Mouse (Mus musculus) forebrain, embryonic 14.5 days (tissue): ENCODE results near the gene Asb2. TPM values are rescaled to one million over a fixed set of nuclear protein-coding genes. Genes with fewer than 3 reads are reported as not detected.

ENCODE experiments used
- ATAC-seq: fragments of 200-750 bp; cut with Nextera tagmentation; 2 replicates; pipeline ENCODE4 v1.8.0; 2017; ENCODE audit warnings: mild to moderate bottlenecking, moderate library complexity
- DNase-seq: peaks from one replicate; pipeline ENCODE4 v3.0.0-alpha.2; 2015; ENCODE audit warnings: low spot score
- H3K27ac ChIP-seq: fragments of 300-500 bp; sonication (generic); 2 replicates; pipeline ENCODE4 v1.5.1; 2014; ENCODE audit warnings: low read depth, mild to moderate bottlenecking, control low read depth, low read length, moderate library complexity
- H3K27me3 ChIP-seq: fragments of 300-500 bp; sonication (generic); replicated peaks from 2 replicates; pipeline ENCODE4 v1.6.1; 2014; ENCODE audit warnings: low read length, control low read depth, mixed read lengths; ENCODE audit not compliant: control insufficient read depth, insufficient read depth
- H3K36me3 ChIP-seq: fragments of 300-500 bp; sonication (generic); 2 replicates; pipeline ENCODE4 v1.6.1; 2014; ENCODE audit warnings: low read length, control low read depth; ENCODE audit not compliant: control insufficient read depth, insufficient read depth
- H3K4me1 ChIP-seq: fragments of 300-500 bp; sonication (generic); 2 replicates; pipeline ENCODE4 v1.6.1; 2014; ENCODE audit warnings: antibody characterized with exemption, low read length, control low read depth; ENCODE audit not compliant: control insufficient read depth, insufficient read depth
- H3K4me2 ChIP-seq: fragments of 300-500 bp; sonication (generic); 2 replicates; pipeline ENCODE4 v1.6.1; 2014; ENCODE audit warnings: mild to moderate bottlenecking, control low read depth, low read length
- H3K4me3 ChIP-seq: fragments of 300-500 bp; sonication (generic); 2 replicates; pipeline ENCODE4 v1.5.1; 2014; ENCODE audit warnings: low read depth, low read length, control low read depth
- H3K9ac ChIP-seq: fragments of 300-500 bp; sonication (generic); 2 replicates; pipeline ENCODE4 v1.6.1; 2014; ENCODE audit warnings: mild to moderate bottlenecking, low read length, control low read depth, moderate library complexity
- H3K9me3 ChIP-seq: fragments of 300-500 bp; sonication (generic); replicated peaks from 2 replicates; pipeline ENCODE4 v1.6.1; 2016; ENCODE audit warnings: low read length, control low read depth, mixed read lengths; ENCODE audit not compliant: control insufficient read depth
- WGBS: fragments of 180-500 bp; shearing (Covaris S2); extraction: QIAGEN DNeasy Blood & Tissue Kit; methylation state at CpG from one replicate; pipeline ENCODE4 v1.1.7; 2014; 5-methylcytosine and 5-hydroxymethylcytosine counted together
- polyA plus RNA-seq: library from polyadenylated mRNA; unstranded; fragments of >200 nt; fragmentation: Nextera tagmentation; extraction: Ambion mirVana; gene quantifications from 2 replicates; pipeline ENCODE4 v1.2.1, GENCODE M21; 2014

Asb2 gene
- polyA plus RNA-seq, 1 experiment from 2014 or later = 0.69 TPM

GRCm38 (mm10) chr12:103315831-103316545 is 39.8 kb downstream of the Asb2 start:
- Histone ChIP-seq H3K36me3 (no peaks in the 10 kb centered on the region), H3K27me3 (no peaks in the 10 kb centered on the region), H3K27ac (0 out of 2 replicates have a peak overlapping the region, but pooled peaks have one; percentile 33), H3K4me1 (peaks cover 30% of the 10 kb centered on the region), H3K9me3 (no peaks in the 10 kb centered on the region), H3K4me3 (0 out of 2 replicates have a peak overlapping the region, but pooled peaks have one; percentile 31), H3K4me2 (peak overlapping the region; percentile 65), H3K9ac (peak overlapping the region; percentile 5; the same call in 1 of the 2 replicates)
- 30% methylated on average over 20 of the region's 20 CpGs for WGBS
- no peak for DNase-seq
- ATAC-seq = no peak

- Histone ChIP-seq H3K9me3 (no peaks in the 10 kb centered on the region), H3K9ac (peak overlapping the region; percentile 58), H3K27ac (peak overlapping the region; percentile 45), H3K4me3 (peak overlapping the region; percentile 31), H3K4me2 (peak overlapping the region; percentile 65), H3K27me3 (no peaks in the 10 kb centered on the region), H3K36me3 (no peaks in the 10 kb centered on the region), H3K4me1 (peaks cover 30% of the 10 kb centered on the region)
- peak; percentile 80 for ATAC-seq
- DNase-seq = peak; percentile 80
- under 1% methylated on average over 25 of the region's 25 CpGs for WGBS
These were observed 41.0 kb downstream of the Asb2 start for GRCm38 (mm10) chr12:103314640-103315361.

- H3K4me2 ChIP-seq = peak overlapping the region; percentile 65
- H3K27me3 ChIP-seq = no peaks in the 10 kb centered on the region
- peak overlapping the region; percentile 45 for H3K27ac ChIP-seq
- no peaks in the 10 kb centered on the region for H3K9me3 ChIP-seq
- ATAC-seq = peak; percentile 79
- 2% methylated on average over 21 of the region's 21 CpGs for WGBS
- no peaks in the 10 kb centered on the region for H3K36me3 ChIP-seq
- peaks cover 30% of the 10 kb centered on the region for H3K4me1 ChIP-seq
- peak overlapping the region; percentile 31 for H3K4me3 ChIP-seq
- peak; percentile 84 for DNase-seq
- H3K9ac ChIP-seq = peak overlapping the region; percentile 58
These were observed 41.7 kb downstream of the Asb2 start for GRCm38 (mm10) chr12:103313871-103314639.

GRCm38 (mm10) chr12:103313274-103313673 is 42.5 kb downstream of the Asb2 start:
- DNase-seq = no peak
- peak overlapping the region; percentile 65 for H3K4me2 ChIP-seq
- 45% methylated on average over 6 of the region's 6 CpGs for WGBS
- no peaks in the 10 kb centered on the region for H3K27me3 ChIP-seq
- H3K4me1 ChIP-seq = peaks cover 30% of the 10 kb centered on the region
- H3K9ac ChIP-seq = no peak overlapping the region
- no peak overlapping the region for H3K4me3 ChIP-seq
- H3K27ac ChIP-seq = 0 out of 2 replicates have a peak overlapping the region, but pooled peaks have one; percentile 21
- no peaks in the 10 kb centered on the region for H3K9me3 ChIP-seq
- no peak for ATAC-seq
- no peaks in the 10 kb centered on the region for H3K36me3 ChIP-seq

- Histone ChIP-seq H3K27ac (no peak overlapping the region), H3K9me3 (no peaks in the 10 kb centered on the region), H3K36me3 (no peaks in the 10 kb centered on the region), H3K9ac (no peak overlapping the region), H3K4me3 (no peak overlapping the region), H3K4me1 (peaks cover 30% of the 10 kb centered on the region), H3K4me2 (no peak overlapping the region), H3K27me3 (no peaks in the 10 kb centered on the region)
- DNase-seq = no peak
- 95% methylated on average over 8 of the region's 8 CpGs for WGBS
- ATAC-seq = no peak
These were observed 43.9 kb downstream of the Asb2 start for GRCm38 (mm10) chr12:103311921-103312320.

- H3K27ac ChIP-seq = no peak within 1 kb of the TSS
- peaks cover 23% of the 10 kb centered on the region for H3K4me1 ChIP-seq
- WGBS = 76% methylated on average over 2 of the region's 2 CpGs
- ATAC-seq (no peak), DNase-seq (no peak)
- no peaks in the 10 kb centered on the region for H3K36me3 ChIP-seq
- H3K9me3 ChIP-seq = no peaks in the 10 kb centered on the region
- H3K4me3 ChIP-seq = no peak within 1 kb of the TSS
- no peak within 1 kb of the TSS for H3K9ac ChIP-seq
- no peak within 1 kb of the TSS for H3K4me2 ChIP-seq
- no peaks in the 10 kb centered on the region for H3K27me3 ChIP-seq
These were observed 45.0 kb downstream of the Asb2 start, which contains the start of gene Fam181a for GRCm38 (mm10) chr12:103310744-103311267. Fam181a (plus strand) TSS chr12:103310975.

GRCm38 (mm10) chr12:103306720-103307119 is 49.1 kb downstream of the Asb2 start:
- Histone ChIP-seq H3K27me3 (no peaks in the 10 kb centered on the region), H3K4me2 (no peak overlapping the region), H3K9ac (no peak overlapping the region), H3K4me1 (no peaks in the 10 kb centered on the region), H3K36me3 (no peaks in the 10 kb centered on the region), H3K9me3 (no peaks in the 10 kb centered on the region), H3K27ac (no peak overlapping the region), H3K4me3 (no peak overlapping the region)
- WGBS = 22% methylated on average over 3 of the region's 3 CpGs
- ATAC-seq (peak; percentile 40; the same call in 1 of the 2 replicates), DNase-seq (peak; percentile 50)

GRCm38 (mm10) chr12:103306224-103306623 is 49.6 kb downstream of the Asb2 start:
- no peaks in the 10 kb centered on the region for H3K36me3 ChIP-seq
- H3K9me3 ChIP-seq = no peaks in the 10 kb centered on the region
- WGBS = 35% methylated on average over 2 of the region's 2 CpGs
- no peak overlapping the region for H3K27ac ChIP-seq
- H3K9ac ChIP-seq = no peak overlapping the region
- H3K4me2 ChIP-seq = no peak overlapping the region
- no peaks in the 10 kb centered on the region for H3K27me3 ChIP-seq
- no peak overlapping the region for H3K4me3 ChIP-seq
- H3K4me1 ChIP-seq = no peaks in the 10 kb centered on the region
- peak; percentile 53 for DNase-seq
- ATAC-seq = peak; percentile 46; the same call in 1 of the 2 replicates
